Mouse (Mus musculus) testis, adult 2 months (tissue): ENCODE measurements around the gene Tubgcp2.

Source experiments
- CTCF ChIP-seq: fragments of 200-500 bp; IDR thresholded peaks from 2 replicates; pipeline ENCODE4 v1.5.1; 2012; ENCODE audit warnings: low read depth, mild to moderate bottlenecking, inconsistent platforms, low read length, moderate library complexity; ENCODE audit not compliant: control insufficient read depth, insufficient read depth, insufficient replicate concordance
- POLR2A ChIP-seq: fragments of 200-500 bp; IDR thresholded peaks from 2 replicates; pipeline ENCODE4 v1.6.1; 2012; ENCODE audit warnings: low read depth, mild to moderate bottlenecking, inconsistent platforms, low read length, moderate library complexity; ENCODE audit not compliant: control insufficient read depth

DNA sequence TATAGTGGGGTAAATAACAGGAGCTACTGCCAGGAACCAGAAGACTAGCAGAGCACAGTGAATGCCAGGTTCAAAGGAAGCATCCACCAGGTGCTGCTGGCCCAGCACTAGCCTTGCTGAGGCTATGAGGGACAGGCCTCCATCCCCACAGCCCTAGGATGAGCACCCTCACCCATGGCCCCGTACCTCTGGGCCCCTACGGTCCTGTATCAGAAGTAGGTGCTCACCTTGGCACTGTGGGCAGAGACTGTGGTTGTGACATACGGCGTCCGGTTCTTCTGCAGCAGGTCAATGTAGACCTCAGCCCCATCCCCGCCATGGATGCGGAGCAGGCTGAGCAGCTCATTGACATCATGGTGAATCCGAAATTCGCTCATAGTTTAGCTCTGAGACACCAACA lies 3.1 kb downstream of the Tubgcp2 start:
- TF ChIP-seq POLR2A = no peak
- TF ChIP-seq CTCF = no peak
